Mouse (Mus musculus) embryonic facial prominence, embryonic 12.5 days (tissue): ENCODE results near the gene Txk. TPM values are rescaled to one million over a fixed set of nuclear protein-coding genes. Genes with fewer than 3 reads are reported as not detected.

Experiments
- ATAC-seq: fragments of 200-750 bp; cut with Nextera tagmentation; 2 replicates; pipeline ENCODE4 v1.8.0; 2017; ENCODE audit not compliant: insufficient number of reproducible peaks, insufficient read depth, low FRiP score, low TSS enrichment
- H3K27ac ChIP-seq: fragments of 300-500 bp; sonication (generic); 2 replicates; pipeline ENCODE4 v1.5.1; 2016; ENCODE audit warnings: mild to moderate bottlenecking
- H3K27me3 ChIP-seq: fragments of 300-500 bp; sonication (generic); 2 replicates; pipeline ENCODE4 v1.6.1; 2016; ENCODE audit warnings: mild to moderate bottlenecking, moderate library complexity
- H3K36me3 ChIP-seq: fragments of 300-500 bp; sonication (generic); 2 replicates; pipeline ENCODE4 v1.6.1; 2016; ENCODE audit warnings: mild to moderate bottlenecking
- H3K4me1 ChIP-seq: fragments of 300-500 bp; sonication (generic); 2 replicates; pipeline ENCODE4 v1.6.1; 2016
- H3K4me2 ChIP-seq: fragments of 300-500 bp; sonication (generic); replicated peaks from 2 replicates; pipeline ENCODE4 v1.6.1; 2016; ENCODE audit warnings: mild to moderate bottlenecking, moderate library complexity
- H3K4me3 ChIP-seq: fragments of 300-500 bp; sonication (generic); 2 replicates; pipeline ENCODE4 v1.5.1; 2016; ENCODE audit warnings: mild to moderate bottlenecking
- H3K9ac ChIP-seq: fragments of 300-500 bp; sonication (generic); 2 replicates; pipeline ENCODE4 v1.6.1; 2016; ENCODE audit warnings: mild to moderate bottlenecking, moderate library complexity
- H3K9me3 ChIP-seq: fragments of 300-500 bp; sonication (generic); 2 replicates; pipeline ENCODE4 v1.6.1; 2016; ENCODE audit warnings: mild to moderate bottlenecking, moderate library complexity
- WGBS: fragments of 180-500 bp; shearing (Covaris S2); methylation state at CpG from one replicate; pipeline ENCODE4 v1.1.7; 2016; 5-methylcytosine and 5-hydroxymethylcytosine counted together
- polyA plus RNA-seq: library from polyadenylated mRNA; unstranded; fragments of >200 nt; fragmentation: Nextera tagmentation; extraction: Ambion mirVana; gene quantifications from 2 replicates; pipeline ENCODE4 v1.2.1, GENCODE M21; 2016

The Txk gene
- polyA plus RNA-seq, 1 experiment from 2014 or later, result 0.12 TPM

GRCm38 (mm10) chr5:72748659-72749265 is 3.8 kb downstream of the Txk start:
- H3K27ac ChIP-seq, result no peak overlapping the region
- ATAC-seq, result no peak
- H3K4me1 ChIP-seq, result no peaks in the 10 kb centered on the region
- H3K27me3 ChIP-seq, result no peaks in the 10 kb centered on the region
- WGBS, result 73% methylated on average over 7 of the region's 7 CpGs
- H3K9me3 ChIP-seq, result no peaks in the 10 kb centered on the region
- no peak overlapping the region for H3K4me3 ChIP-seq
- no peaks in the 10 kb centered on the region for H3K36me3 ChIP-seq
- no peak overlapping the region for H3K9ac ChIP-seq
- no peak overlapping the region for H3K4me2 ChIP-seq

DNA sequence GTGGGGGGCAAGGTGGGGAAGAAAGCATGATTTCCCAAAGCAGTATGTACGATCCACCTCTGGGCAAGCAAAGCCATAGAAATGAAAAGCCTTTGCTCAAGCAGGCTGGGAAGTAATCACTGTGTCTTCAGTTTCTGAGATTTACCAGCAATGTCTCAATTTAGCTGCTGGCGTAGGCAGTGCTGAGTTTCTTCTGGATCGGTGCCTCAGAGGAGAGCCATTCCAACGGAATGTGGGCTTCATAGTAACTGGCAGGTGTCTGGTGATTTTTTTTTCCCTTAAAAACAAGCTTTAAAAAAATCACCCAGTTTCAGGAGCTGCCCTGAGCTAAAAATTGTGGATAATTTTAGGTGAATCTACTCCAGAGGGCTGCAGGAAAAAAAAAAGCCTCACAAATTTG is 5.2 kb downstream of the Txk start:
- Histone ChIP-seq H3K4me2 (no peak overlapping the region), H3K36me3 (no peaks in the 10 kb centered on the region), H3K9me3 (no peaks in the 10 kb centered on the region), H3K4me3 (no peak overlapping the region), H3K27ac (no peak overlapping the region), H3K4me1 (no peaks in the 10 kb centered on the region), H3K9ac (no peak overlapping the region), H3K27me3 (no peaks in the 10 kb centered on the region)
- 77% methylated on average over 4 of the region's 4 CpGs for WGBS
- ATAC-seq, result no peak

DNA sequence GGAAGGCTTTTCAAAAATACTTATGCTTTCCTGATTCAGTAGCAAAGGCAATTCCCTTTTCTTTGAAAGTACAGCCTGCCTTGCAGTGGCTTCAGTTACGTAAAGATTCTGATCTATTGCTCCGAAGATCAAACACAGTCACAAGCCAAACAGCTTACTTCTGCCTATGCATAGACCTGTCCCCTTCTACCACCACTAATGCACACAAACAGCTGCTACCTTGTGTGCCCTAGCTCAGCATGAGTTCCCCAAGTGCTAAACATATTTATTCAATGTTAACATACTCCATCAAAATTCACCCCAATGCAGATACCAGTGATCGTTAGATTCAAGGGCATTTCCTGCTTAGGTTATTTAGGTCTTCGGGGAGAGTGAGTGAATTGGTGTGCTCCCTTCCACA is 6.1 kb downstream of the Txk start:
- Histone ChIP-seq H3K9me3 (no peaks in the 10 kb centered on the region), H3K27me3 (no peaks in the 10 kb centered on the region), H3K36me3 (no peaks in the 10 kb centered on the region), H3K4me3 (no peak overlapping the region), H3K27ac (no peak overlapping the region), H3K4me2 (no peak overlapping the region), H3K9ac (no peak overlapping the region), H3K4me1 (no peaks in the 10 kb centered on the region)
- 73% methylated on average over 4 of the region's 4 CpGs for WGBS
- no peak for ATAC-seq

- no peak for ATAC-seq
- no peaks in the 10 kb centered on the region for H3K9me3 ChIP-seq
- no peaks in the 10 kb centered on the region for H3K36me3 ChIP-seq
- no peak overlapping the region for H3K27ac ChIP-seq
- no peak overlapping the region for H3K4me2 ChIP-seq
- no peak overlapping the region for H3K4me3 ChIP-seq
- 0 out of 2 replicates have a peak, but pooled peaks cover 4% of the 10 kb centered on the region for H3K4me1 ChIP-seq
- H3K27me3 ChIP-seq, result no peaks in the 10 kb centered on the region
- no peak overlapping the region for H3K9ac ChIP-seq
- 95% methylated on average over 6 of the region's 6 CpGs for WGBS
These were observed 9.5 kb downstream of the Txk start for GRCm38 (mm10) chr5:72743103-72743502.

DNA sequence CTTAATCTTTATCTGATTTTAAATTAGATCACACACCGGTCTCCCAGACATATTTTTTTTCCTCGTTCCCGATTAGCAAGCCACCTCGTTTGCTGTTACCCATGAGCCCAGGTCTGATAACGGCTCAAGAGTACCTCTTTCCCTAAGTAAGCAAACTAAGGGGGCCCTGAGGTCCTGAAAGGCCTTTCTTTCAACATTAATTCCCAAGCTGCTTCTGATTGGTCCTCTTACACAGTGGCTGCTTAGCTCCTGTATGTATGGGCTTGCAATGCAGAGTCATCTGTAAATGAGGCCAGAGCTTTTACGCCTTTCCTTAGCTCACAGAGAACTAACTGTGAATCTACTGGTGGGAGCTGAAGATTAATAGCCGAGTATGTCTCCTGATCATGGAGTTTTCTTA is 15.7 kb downstream of the Txk start:
- WGBS, result 72% methylated on average over 7 of the region's 7 CpGs
- Histone ChIP-seq H3K4me2 (no peak overlapping the region), H3K9ac (no peak overlapping the region), H3K4me1 (0 out of 2 replicates have a peak, but pooled peaks cover 4% of the 10 kb centered on the region), H3K4me3 (no peak overlapping the region), H3K27me3 (no peaks in the 10 kb centered on the region), H3K36me3 (no peaks in the 10 kb centered on the region), H3K9me3 (no peaks in the 10 kb centered on the region), H3K27ac (no peak overlapping the region)
- ATAC-seq, result no peak

DNA sequence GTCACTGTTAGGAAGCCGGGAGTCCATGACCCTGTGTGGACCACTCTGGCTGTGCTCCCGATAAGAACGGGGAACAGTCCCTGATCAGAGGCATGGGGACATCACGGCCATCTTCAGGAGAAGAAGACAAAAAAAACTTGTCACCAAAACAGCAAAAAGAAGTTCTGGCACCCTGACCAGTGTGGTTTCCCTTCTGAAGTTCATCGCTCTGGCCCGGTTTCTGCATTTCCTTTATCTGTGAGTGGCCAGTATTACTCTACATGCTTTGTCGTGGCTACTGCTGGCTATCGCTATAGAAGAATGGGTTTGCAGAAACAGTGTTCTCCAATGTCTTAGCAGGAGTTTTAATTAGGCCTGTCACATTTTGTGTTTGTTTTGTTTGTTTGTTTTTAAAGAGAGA is 16.1 kb downstream of the Txk start:
- no peak overlapping the region for H3K9ac ChIP-seq
- H3K9me3 ChIP-seq, result no peaks in the 10 kb centered on the region
- ATAC-seq, result no peak
- no peak overlapping the region for H3K27ac ChIP-seq
- 0 out of 2 replicates have a peak, but pooled peaks cover 4% of the 10 kb centered on the region for H3K4me1 ChIP-seq
- no peak overlapping the region for H3K4me2 ChIP-seq
- 78% methylated on average over 8 of the region's 8 CpGs for WGBS
- no peaks in the 10 kb centered on the region for H3K27me3 ChIP-seq
- no peaks in the 10 kb centered on the region for H3K36me3 ChIP-seq
- no peak overlapping the region for H3K4me3 ChIP-seq

DNA sequence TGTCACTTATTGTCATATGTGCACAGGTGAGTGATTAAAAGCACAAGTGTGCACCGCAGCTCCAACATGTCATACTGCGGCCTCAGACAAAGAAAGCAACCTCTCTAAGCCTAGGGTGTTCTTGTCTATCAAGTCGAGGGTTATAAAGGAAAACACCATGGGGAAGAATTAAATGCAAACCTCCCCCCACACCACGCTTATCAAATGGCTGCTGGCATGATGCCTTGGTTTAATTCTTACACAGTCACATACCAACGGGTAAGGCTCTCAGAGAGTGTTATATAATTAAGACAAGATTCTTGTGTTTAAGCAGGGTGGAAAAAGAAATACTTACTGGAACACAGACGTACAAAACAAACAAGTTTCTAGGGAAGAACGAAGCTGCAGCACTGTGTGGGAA is 16.8 kb downstream of the Txk start:
- WGBS, result 68% methylated on average over 7 of the region's 7 CpGs
- H3K4me2 ChIP-seq, result no peak overlapping the region
- no peak overlapping the region for H3K27ac ChIP-seq
- H3K4me1 ChIP-seq, result 0 out of 2 replicates have a peak, but pooled peaks cover 2% of the 10 kb centered on the region
- no peak overlapping the region for H3K4me3 ChIP-seq
- H3K9me3 ChIP-seq, result no peaks in the 10 kb centered on the region
- H3K9ac ChIP-seq, result no peak overlapping the region
- H3K36me3 ChIP-seq, result no peaks in the 10 kb centered on the region
- no peaks in the 10 kb centered on the region for H3K27me3 ChIP-seq
- no peak for ATAC-seq

DNA sequence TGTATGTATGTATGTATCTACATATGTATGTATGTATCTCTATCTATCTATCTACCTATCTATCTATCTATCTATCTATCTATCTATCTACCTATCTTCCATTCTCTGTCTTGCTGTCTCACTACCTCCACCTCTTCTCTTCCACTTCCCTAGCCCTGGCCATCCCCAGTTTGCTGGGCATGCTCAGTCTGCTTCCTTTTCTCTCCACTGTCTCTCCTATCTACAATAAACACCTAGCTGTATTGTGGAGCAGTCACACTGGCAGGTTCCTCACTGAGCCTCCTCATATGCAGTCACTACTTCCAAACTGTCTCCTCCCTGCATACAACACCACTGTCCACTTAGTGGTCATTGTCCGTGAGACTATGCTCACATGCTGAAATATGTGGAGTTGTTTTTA is 19.7 kb downstream of the Txk start:
- Histone ChIP-seq H3K9ac (no peak overlapping the region), H3K27ac (no peak overlapping the region), H3K9me3 (no peaks in the 10 kb centered on the region), H3K4me2 (no peak overlapping the region), H3K4me3 (no peak overlapping the region), H3K27me3 (no peaks in the 10 kb centered on the region), H3K36me3 (no peaks in the 10 kb centered on the region), H3K4me1 (no peaks in the 10 kb centered on the region)
- 87% methylated on average over 1 of the region's 1 CpGs for WGBS
- no peak for ATAC-seq

DNA sequence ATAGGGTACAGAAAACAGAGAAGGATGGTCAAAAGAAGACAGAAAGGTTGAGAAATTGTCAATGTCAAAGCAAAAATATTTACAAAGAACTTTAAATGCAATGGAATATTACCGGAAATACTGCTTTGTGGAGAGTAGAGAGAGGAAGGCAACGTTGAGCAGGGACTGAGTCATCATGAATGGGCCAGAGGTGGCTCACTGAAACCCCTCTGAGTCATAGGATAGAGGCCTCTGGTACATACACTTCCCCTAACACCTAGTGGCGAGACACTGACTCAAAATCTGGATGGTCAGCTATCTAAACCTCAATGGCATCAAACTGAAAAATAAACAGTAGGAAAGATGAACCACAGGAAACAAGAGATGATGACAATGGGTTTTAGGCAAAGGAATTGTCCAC is 27.2 kb downstream of the Txk start:
- WGBS, result 89% methylated on average over 3 of the region's 3 CpGs
- Histone ChIP-seq H3K4me1 (no peaks in the 10 kb centered on the region), H3K4me3 (no peak overlapping the region), H3K36me3 (no peaks in the 10 kb centered on the region), H3K9me3 (no peaks in the 10 kb centered on the region), H3K27ac (no peak overlapping the region), H3K9ac (no peak overlapping the region), H3K4me2 (no peak overlapping the region), H3K27me3 (no peaks in the 10 kb centered on the region)
- ATAC-seq, result no peak

DNA sequence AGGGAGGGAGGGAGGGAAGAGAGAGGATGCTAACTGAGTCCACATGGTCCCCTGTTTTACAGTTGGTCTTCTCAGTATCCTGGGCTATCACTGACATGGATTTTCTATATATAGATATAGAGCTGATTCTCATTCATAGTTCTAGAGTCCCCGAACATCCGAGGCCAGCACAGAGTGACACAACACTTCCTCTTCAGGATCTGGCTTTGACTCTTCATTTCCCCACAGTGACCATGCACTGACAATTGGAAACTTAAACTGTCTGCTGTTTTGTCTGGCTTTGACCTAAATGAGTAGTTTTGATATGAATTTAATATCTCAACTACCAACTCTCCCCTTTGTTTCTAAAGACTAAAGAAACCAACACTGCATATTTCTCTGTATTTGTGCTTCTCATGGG is 29.1 kb downstream of the Txk start:
- no peaks in the 10 kb centered on the region for H3K4me1 ChIP-seq
- no peaks in the 10 kb centered on the region for H3K9me3 ChIP-seq
- no peak overlapping the region for H3K4me3 ChIP-seq
- no peak for ATAC-seq
- H3K27ac ChIP-seq, result no peak overlapping the region
- no peaks in the 10 kb centered on the region for H3K36me3 ChIP-seq
- H3K9ac ChIP-seq, result no peak overlapping the region
- H3K4me2 ChIP-seq, result no peak overlapping the region
- WGBS, result 82% methylated on average over 2 of the region's 2 CpGs
- H3K27me3 ChIP-seq, result no peaks in the 10 kb centered on the region

GRCm38 (mm10) chr5:72720587-72720986 is 32.0 kb downstream of the Txk start:
- Histone ChIP-seq H3K27ac (no peak overlapping the region), H3K9ac (no peak overlapping the region), H3K4me2 (no peak overlapping the region), H3K9me3 (no peaks in the 10 kb centered on the region), H3K27me3 (no peaks in the 10 kb centered on the region), H3K4me1 (no peaks in the 10 kb centered on the region), H3K36me3 (no peaks in the 10 kb centered on the region), H3K4me3 (no peak overlapping the region)
- WGBS, result 61% methylated on average over 7 of the region's 7 CpGs
- ATAC-seq, result no peak

DNA sequence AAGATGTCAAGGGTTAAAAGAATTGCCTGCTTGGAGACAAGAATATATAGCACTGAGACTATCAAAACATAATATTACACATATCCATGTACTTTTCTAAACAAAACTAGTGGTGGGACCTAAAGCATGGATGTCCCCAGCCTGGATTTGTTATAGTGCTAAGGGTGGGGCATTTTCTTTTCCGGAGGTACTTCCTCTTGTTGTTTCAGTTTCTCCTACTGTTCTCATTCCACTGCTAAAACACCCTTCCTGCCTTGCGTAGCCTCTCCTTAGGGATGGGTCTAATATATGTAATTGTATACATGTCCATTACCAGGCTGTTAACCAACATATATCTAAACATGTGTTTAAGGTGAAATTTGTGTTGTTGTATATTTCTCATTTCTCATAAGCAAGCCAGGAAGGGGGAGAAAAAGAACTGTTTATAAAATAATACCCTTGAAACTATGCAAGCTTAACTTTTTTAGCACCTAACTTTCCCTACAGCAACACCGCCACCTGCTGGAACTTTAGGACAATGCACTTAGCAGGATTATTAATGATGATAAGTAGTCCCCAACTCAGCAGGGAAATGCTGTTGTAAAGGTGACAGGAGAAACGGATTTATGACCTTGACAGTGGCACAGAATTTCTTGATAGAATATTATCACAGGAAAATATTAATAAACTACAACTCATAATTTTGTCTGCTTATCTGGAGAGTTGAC is 41.9 kb downstream of the Txk start:
- H3K4me2 ChIP-seq, result no peak overlapping the region
- no peak for ATAC-seq
- peaks cover 7% of the 10 kb centered on the region; the same call in 1 of the 2 replicates for H3K4me1 ChIP-seq
- no peaks in the 10 kb centered on the region for H3K27me3 ChIP-seq
- WGBS, result 26% methylated on average over 4 of the region's 4 CpGs
- H3K4me3 ChIP-seq, result no peak overlapping the region
- no peak overlapping the region for H3K27ac ChIP-seq
- no peak overlapping the region for H3K9ac ChIP-seq
- no peaks in the 10 kb centered on the region for H3K9me3 ChIP-seq
- no peaks in the 10 kb centered on the region for H3K36me3 ChIP-seq
